Mouse (Mus musculus): Measurements from ENCODE around the gene Fam19a1. TPM values are rescaled to one million over a fixed set of nuclear protein-coding genes. Genes with fewer than 3 reads are reported as not detected.

Gene Fam19a1
- polyA plus RNA-seq, 1 experiment = not detected

GRCm38 (mm10) chr6:96116534-96117272, 3.7 kb downstream of the Fam19a1 start:
- WGBS = 2% methylated on average over 32 of the region's 32 CpGs

GRCm38 (mm10) chr6:96143326-96143725, 30.4 kb downstream of the Fam19a1 start:
- 88% methylated on average over 1 of the region's 1 CpGs for WGBS

More at GRCm38 (mm10) chr6:96116534-96117272, 3.7 kb downstream of the Fam19a1 start:
- Histone ChIP-seq H3K4me3 (replicated peaks; ENCODE audit: control insufficient read depth, low read depth, low read length) (peak overlapping the region; percentile 14), H3K27ac (ENCODE audit: control insufficient read depth, insufficient read depth, low read depth, low read length, poor library complexity) (no peak overlapping the region; the same call in 1 of the 2 replicates), H3K4me1 (ENCODE audit: control insufficient read depth, insufficient read depth, low read length) (no peaks in the 10 kb centered on the region)
- TF ChIP-seq POLR2A (IDR thresholded peaks at IDR 0.05; ENCODE audit: borderline replicate concordance, control insufficient read depth, low read depth, low read length) (no peak), CTCF (IDR thresholded peaks at IDR 0.05; ENCODE audit: control insufficient read depth, insufficient read depth, low read length) (no peak)

GRCm38 (mm10) chr6:96165403-96165802, 52.4 kb downstream of the Fam19a1 start:
- 91% methylated on average over 13 of the region's 13 CpGs for WGBS
- TF ChIP-seq POLR2A (IDR thresholded peaks at IDR 0.05; ENCODE audit: borderline replicate concordance, control insufficient read depth, low read depth, low read length) (no peak), CTCF (IDR thresholded peaks at IDR 0.05; ENCODE audit: control insufficient read depth, insufficient read depth, low read length) (no peak)
- no peaks in the 10 kb centered on the region for H3K4me1 ChIP-seq (ENCODE audit: control insufficient read depth, insufficient read depth, low read length)
- H3K4me3 ChIP-seq (replicated peaks; ENCODE audit: control insufficient read depth, low read depth, low read length) = no peak overlapping the region
- H3K27ac ChIP-seq (ENCODE audit: control insufficient read depth, insufficient read depth, low read depth, low read length, poor library complexity) = no peak overlapping the region

More at GRCm38 (mm10) chr6:96143326-96143725, 30.4 kb downstream of the Fam19a1 start:
- H3K4me1 ChIP-seq (ENCODE audit: control insufficient read depth, insufficient read depth, low read length) = no peaks in the 10 kb centered on the region
- H3K27ac ChIP-seq (ENCODE audit: control insufficient read depth, insufficient read depth, low read depth, low read length, poor library complexity) = no peak overlapping the region
- TF ChIP-seq POLR2A (IDR thresholded peaks at IDR 0.05; ENCODE audit: borderline replicate concordance, control insufficient read depth, low read depth, low read length) (no peak), CTCF (IDR thresholded peaks at IDR 0.05; ENCODE audit: control insufficient read depth, insufficient read depth, low read length) (no peak)
- H3K4me3 ChIP-seq (replicated peaks; ENCODE audit: control insufficient read depth, low read depth, low read length) = no peak overlapping the region

GRCm38 (mm10) chr6:96165818-96166379, 52.9 kb downstream of the Fam19a1 start, which contains the start of gene 1700123L14Rik:
Gene 1700123L14Rik, minus strand, starts transcription at chr6:96166243.
- H3K4me1 ChIP-seq (ENCODE audit: control insufficient read depth, insufficient read depth, low read length) = no peaks in the 10 kb centered on the region
- H3K27ac ChIP-seq (ENCODE audit: control insufficient read depth, insufficient read depth, low read depth, low read length, poor library complexity) = no peak within 1 kb of the TSS
- no peak for TF ChIP-seq POLR2A (IDR thresholded peaks at IDR 0.05; ENCODE audit: borderline replicate concordance, control insufficient read depth, low read depth, low read length)
- no peak for TF ChIP-seq CTCF (IDR thresholded peaks at IDR 0.05; ENCODE audit: control insufficient read depth, insufficient read depth, low read length)
- 81% methylated on average over 18 of the region's 18 CpGs for WGBS
- no peak within 1 kb of the TSS for H3K4me3 ChIP-seq (replicated peaks; ENCODE audit: control insufficient read depth, low read depth, low read length)

GRCm38 (mm10) chr6:96167031-96167430, 54.1 kb downstream of the Fam19a1 start:
- no peak overlapping the region for H3K27ac ChIP-seq (ENCODE audit: control insufficient read depth, insufficient read depth, low read depth, low read length, poor library complexity)
- TF ChIP-seq CTCF (IDR thresholded peaks at IDR 0.05; ENCODE audit: control insufficient read depth, insufficient read depth, low read length) (no peak), POLR2A (IDR thresholded peaks at IDR 0.05; ENCODE audit: borderline replicate concordance, control insufficient read depth, low read depth, low read length) (no peak)
- H3K4me3 ChIP-seq (replicated peaks; ENCODE audit: control insufficient read depth, low read depth, low read length) = no peak overlapping the region
- no peaks in the 10 kb centered on the region for H3K4me1 ChIP-seq (ENCODE audit: control insufficient read depth, insufficient read depth, low read length)

GRCm38 (mm10) chr6:96173681-96174080, 60.7 kb downstream of the Fam19a1 start:
- no peak overlapping the region for H3K4me3 ChIP-seq (replicated peaks; ENCODE audit: control insufficient read depth, low read depth, low read length)
- H3K27ac ChIP-seq (ENCODE audit: control insufficient read depth, insufficient read depth, low read depth, low read length, poor library complexity) = no peak overlapping the region
- TF ChIP-seq POLR2A (IDR thresholded peaks at IDR 0.05; ENCODE audit: borderline replicate concordance, control insufficient read depth, low read depth, low read length) = no peak
- TF ChIP-seq CTCF (IDR thresholded peaks at IDR 0.05; ENCODE audit: control insufficient read depth, insufficient read depth, low read length) = no peak
- WGBS = 86% methylated on average over 3 of the region's 3 CpGs
- no peaks in the 10 kb centered on the region for H3K4me1 ChIP-seq (ENCODE audit: control insufficient read depth, insufficient read depth, low read length)

- H3K4me3 ChIP-seq (replicated peaks; ENCODE audit: control insufficient read depth, low read depth, low read length) = no peak overlapping the region
- no peak overlapping the region for H3K27ac ChIP-seq (ENCODE audit: control insufficient read depth, insufficient read depth, low read depth, low read length, poor library complexity)
- H3K4me1 ChIP-seq (ENCODE audit: control insufficient read depth, insufficient read depth, low read length) = no peaks in the 10 kb centered on the region
- TF ChIP-seq CTCF (IDR thresholded peaks at IDR 0.05; ENCODE audit: control insufficient read depth, insufficient read depth, low read length) (no peak), POLR2A (IDR thresholded peaks at IDR 0.05; ENCODE audit: borderline replicate concordance, control insufficient read depth, low read depth, low read length) (no peak)
Observed at GRCm38 (mm10) chr6:96178530-96178929, 65.6 kb downstream of the Fam19a1 start.

- 82% methylated on average over 4 of the region's 4 CpGs for WGBS
- Histone ChIP-seq H3K4me3 (replicated peaks; ENCODE audit: control insufficient read depth, low read depth, low read length) (no peak overlapping the region), H3K4me1 (ENCODE audit: control insufficient read depth, insufficient read depth, low read length) (no peaks in the 10 kb centered on the region), H3K27ac (ENCODE audit: control insufficient read depth, insufficient read depth, low read depth, low read length, poor library complexity) (no peak overlapping the region)
- no peak for TF ChIP-seq POLR2A (IDR thresholded peaks at IDR 0.05; ENCODE audit: borderline replicate concordance, control insufficient read depth, low read depth, low read length)
- TF ChIP-seq CTCF (IDR thresholded peaks at IDR 0.05; ENCODE audit: control insufficient read depth, insufficient read depth, low read length) = no peak
Observed at GRCm38 (mm10) chr6:96183392-96183791, 70.4 kb downstream of the Fam19a1 start.

Data from bone marrow, adult 2 months (tissue).